Mouse (Mus musculus): ENCODE results near the gene Pitpnc1. TPM values are rescaled to one million over a fixed set of nuclear protein-coding genes. Genes with fewer than 3 reads are reported as not detected.

Gene Pitpnc1
- polyA plus RNA-seq, 1 experiment from 2014 or later: 5.0 TPM

DNA sequence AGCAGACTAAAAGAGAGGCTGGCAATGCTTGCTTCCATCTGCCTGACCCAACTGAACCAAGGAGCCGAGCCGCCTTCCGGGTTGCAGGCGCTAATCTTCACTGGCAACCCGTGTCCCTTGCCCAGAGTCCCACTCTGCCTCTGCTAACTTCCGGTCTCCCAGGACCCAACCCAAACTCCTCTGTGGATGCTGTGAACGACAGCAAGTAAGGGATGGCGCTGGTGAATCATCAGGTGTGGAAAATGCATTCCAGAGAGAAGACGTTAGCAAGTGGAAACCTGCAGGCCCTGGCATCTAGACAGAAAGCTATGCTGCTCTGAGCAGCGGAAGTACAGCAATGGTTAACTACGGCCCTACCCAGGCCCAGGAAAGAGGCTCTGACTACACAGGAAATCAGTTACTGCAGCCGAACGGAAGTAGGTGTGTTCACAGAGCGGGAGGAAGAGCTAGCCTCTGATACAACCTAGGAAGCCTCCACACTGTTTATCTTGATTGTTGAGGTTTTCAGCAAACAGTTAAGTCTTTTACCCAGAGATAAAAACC is 53.4 kb downstream of the Pitpnc1 start:
- no peak overlapping the region for H3K9ac ChIP-seq (ENCODE audit: low read length)
- ATAC-seq (ENCODE audit: low FRiP score, low TSS enrichment) (peak; percentile 73; the same call in 1 of the 2 replicates), DNase-seq (ENCODE audit: low spot score) (peak; percentile 32)
- H3K9me3 ChIP-seq (ENCODE audit: control insufficient read depth, low read length): no peaks in the 10 kb centered on the region
- no peaks in the 10 kb centered on the region for H3K36me3 ChIP-seq (ENCODE audit: control insufficient read depth, insufficient read depth, low read length)
- WGBS: 44% methylated on average over 14 of the region's 14 CpGs
- H3K4me2 ChIP-seq (replicated peaks; ENCODE audit: low read depth): peak overlapping the region; percentile 27; the same call in 1 of the 2 replicates
- H3K4me1 ChIP-seq (replicated peaks; ENCODE audit: control insufficient read depth, insufficient read depth): no peaks in the 10 kb centered on the region
- no peaks in the 10 kb centered on the region for H3K27me3 ChIP-seq (ENCODE audit: control insufficient read depth, insufficient read depth, low read length)
- TF ChIP-seq EP300 (optimal IDR thresholded peaks at IDR 0.05) (no peak), CTCF (IDR thresholded peaks at IDR 0.05; ENCODE audit: low read depth) (no peak)
- 0 out of 2 replicates have a peak overlapping the region, but pooled peaks have one; percentile 4 for H3K4me3 ChIP-seq (ENCODE audit: low read depth, low read length)
- peak overlapping the region; percentile 81 for H3K27ac ChIP-seq (replicated peaks)

DNA sequence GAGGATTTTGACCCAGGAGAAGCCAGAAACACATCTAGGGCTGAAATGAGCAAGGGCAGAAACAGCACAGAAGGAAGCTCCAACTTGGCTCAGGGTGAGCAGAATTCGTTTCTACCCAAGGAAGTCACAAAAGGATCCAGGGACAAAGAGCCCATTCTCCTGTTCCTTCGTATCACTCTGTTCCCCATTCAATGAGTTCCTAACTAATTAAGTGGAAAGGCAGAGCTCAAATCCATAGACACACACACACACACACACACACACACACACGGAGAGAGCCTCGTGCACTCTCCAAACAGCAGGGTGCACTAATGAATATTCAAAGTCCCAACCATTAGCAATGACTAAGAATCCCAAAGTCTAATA is 54.0 kb downstream of the Pitpnc1 start:
- H3K36me3 ChIP-seq (ENCODE audit: control insufficient read depth, insufficient read depth, low read length): no peaks in the 10 kb centered on the region
- H3K4me3 ChIP-seq (ENCODE audit: low read depth, low read length): no peak overlapping the region
- H3K27ac ChIP-seq (replicated peaks): peak overlapping the region; percentile 81
- H3K9me3 ChIP-seq (ENCODE audit: control insufficient read depth, low read length): no peaks in the 10 kb centered on the region
- no peaks in the 10 kb centered on the region for H3K4me1 ChIP-seq (replicated peaks; ENCODE audit: control insufficient read depth, insufficient read depth)
- no peak overlapping the region for H3K4me2 ChIP-seq (replicated peaks; ENCODE audit: low read depth)
- ATAC-seq (ENCODE audit: low FRiP score, low TSS enrichment) (no peak), DNase-seq (ENCODE audit: low spot score) (no peak)
- H3K27me3 ChIP-seq (ENCODE audit: control insufficient read depth, insufficient read depth, low read length): no peaks in the 10 kb centered on the region
- no peak overlapping the region for H3K9ac ChIP-seq (ENCODE audit: low read length)
- no peak for TF ChIP-seq CTCF (IDR thresholded peaks at IDR 0.05; ENCODE audit: low read depth)
- TF ChIP-seq EP300 (optimal IDR thresholded peaks at IDR 0.05): no peak
- 44% methylated on average over 4 of the region's 4 CpGs for WGBS

DNA sequence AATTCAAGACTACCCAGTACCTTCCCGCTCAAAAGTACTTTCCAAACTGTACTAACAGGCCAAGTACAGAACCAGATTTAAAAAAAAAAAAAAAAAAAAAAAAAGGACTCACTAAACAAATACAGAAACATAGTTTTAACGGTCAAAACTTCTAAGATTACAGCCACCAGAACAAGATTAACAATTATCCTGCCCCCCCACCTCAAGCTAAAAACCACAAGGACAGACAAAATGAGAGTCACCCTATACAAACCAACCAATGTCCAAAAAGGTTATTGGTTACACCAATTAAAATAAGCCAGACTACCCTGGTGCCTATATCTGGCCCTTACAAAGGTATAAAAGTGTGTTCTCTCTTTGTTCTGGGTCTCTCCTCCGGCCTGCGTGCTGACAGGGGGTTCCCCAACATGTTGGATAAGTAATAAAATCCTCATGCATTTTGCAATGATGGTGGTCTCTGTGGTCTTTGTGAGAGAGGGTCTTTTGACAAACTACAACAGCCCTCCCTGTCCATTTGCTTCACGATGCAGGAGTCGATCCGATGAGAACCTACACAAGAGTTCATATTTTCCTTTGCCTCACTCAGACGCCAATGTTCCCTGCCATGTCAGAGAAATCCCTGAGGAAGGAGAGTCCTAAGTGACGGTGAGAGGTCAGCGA is 54.5 kb downstream of the Pitpnc1 start:
- Histone ChIP-seq H3K9ac (ENCODE audit: low read length) (no peak overlapping the region), H3K27me3 (ENCODE audit: control insufficient read depth, insufficient read depth, low read length) (no peaks in the 10 kb centered on the region), H3K27ac (replicated peaks) (peak overlapping the region; percentile 81; the same call in 1 of the 2 replicates), H3K4me3 (ENCODE audit: low read depth, low read length) (no peak overlapping the region), H3K4me2 (replicated peaks; ENCODE audit: low read depth) (no peak overlapping the region), H3K9me3 (ENCODE audit: control insufficient read depth, low read length) (no peaks in the 10 kb centered on the region), H3K4me1 (replicated peaks; ENCODE audit: control insufficient read depth, insufficient read depth) (no peaks in the 10 kb centered on the region), H3K36me3 (ENCODE audit: control insufficient read depth, insufficient read depth, low read length) (no peaks in the 10 kb centered on the region)
- WGBS: 84% methylated on average over 10 of the region's 10 CpGs
- DNase-seq (ENCODE audit: low spot score) (no peak), ATAC-seq (ENCODE audit: low FRiP score, low TSS enrichment) (no peak)
- TF ChIP-seq CTCF (IDR thresholded peaks at IDR 0.05; ENCODE audit: low read depth) (no peak), EP300 (optimal IDR thresholded peaks at IDR 0.05) (no peak)

DNA sequence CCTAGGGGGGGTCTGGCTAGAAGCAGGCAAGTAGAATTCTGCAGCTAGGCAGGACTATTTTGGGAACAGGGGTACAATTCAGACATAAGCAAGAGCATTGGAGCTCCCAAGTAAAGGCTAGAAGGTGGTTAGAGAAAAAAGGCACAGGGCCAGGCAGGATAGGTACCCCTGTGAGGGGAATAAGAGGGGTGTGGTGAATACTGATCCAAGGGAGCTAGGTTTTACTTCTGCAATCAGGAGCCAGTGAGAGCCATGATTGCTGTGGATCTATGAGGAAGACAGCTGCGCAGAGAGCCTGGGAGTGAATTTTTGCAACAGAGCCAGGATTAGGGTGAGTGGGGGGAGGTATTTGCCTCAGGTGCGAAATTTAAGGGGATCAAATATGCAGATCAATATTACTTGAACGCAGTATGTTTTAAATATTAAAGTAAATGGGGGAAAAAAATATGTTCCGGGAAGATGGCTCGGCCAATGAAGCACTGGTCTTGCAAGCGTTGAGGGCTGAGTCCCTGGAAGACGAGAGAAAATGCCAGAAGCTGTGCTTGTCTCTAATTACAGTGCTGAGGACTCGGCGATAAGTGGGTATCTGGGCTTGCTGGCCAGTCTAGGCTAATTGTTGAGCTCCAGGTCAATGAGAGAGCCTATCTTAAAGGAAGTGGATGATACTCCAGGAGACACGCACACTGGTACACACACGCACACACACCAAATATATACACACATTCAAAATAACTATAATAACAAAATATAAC is 55.3 kb downstream of the Pitpnc1 start:
- Histone ChIP-seq H3K9me3 (ENCODE audit: control insufficient read depth, low read length) (no peaks in the 10 kb centered on the region), H3K9ac (ENCODE audit: low read length) (no peak overlapping the region), H3K27me3 (ENCODE audit: control insufficient read depth, insufficient read depth, low read length) (no peaks in the 10 kb centered on the region), H3K27ac (replicated peaks) (no peak overlapping the region), H3K4me1 (replicated peaks; ENCODE audit: control insufficient read depth, insufficient read depth) (no peaks in the 10 kb centered on the region), H3K36me3 (ENCODE audit: control insufficient read depth, insufficient read depth, low read length) (no peaks in the 10 kb centered on the region), H3K4me2 (replicated peaks; ENCODE audit: low read depth) (no peak overlapping the region), H3K4me3 (ENCODE audit: low read depth, low read length) (no peak overlapping the region)
- 76% methylated on average over 11 of the region's 11 CpGs for WGBS
- ATAC-seq (ENCODE audit: low FRiP score, low TSS enrichment): no peak
- no peak for TF ChIP-seq CTCF (IDR thresholded peaks at IDR 0.05; ENCODE audit: low read depth)
- TF ChIP-seq EP300 (optimal IDR thresholded peaks at IDR 0.05): no peak
- no peak for DNase-seq (ENCODE audit: low spot score)

DNA sequence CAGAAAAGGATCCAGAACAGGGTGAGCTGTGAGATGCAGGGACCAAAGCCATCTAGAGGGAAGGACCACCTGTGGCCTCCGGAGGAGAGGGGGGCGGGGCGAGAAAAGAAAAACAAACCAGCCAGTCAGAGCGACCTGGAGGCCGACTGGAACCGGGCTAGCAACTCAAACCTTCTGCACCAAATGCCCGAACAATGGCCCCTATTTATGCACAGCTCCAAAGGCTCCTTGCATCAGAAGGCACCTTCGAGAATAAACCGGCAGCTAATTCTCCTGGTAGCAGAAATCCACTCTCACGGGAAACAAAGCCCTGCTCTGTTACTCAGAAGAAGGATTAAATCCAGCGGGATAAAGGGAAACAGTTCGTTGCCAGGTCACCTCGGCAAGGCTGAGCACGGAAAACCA is 57.2 kb downstream of the Pitpnc1 start:
- Histone ChIP-seq H3K4me3 (ENCODE audit: low read depth, low read length) (peak overlapping the region; percentile 4; the same call in 1 of the 2 replicates), H3K4me2 (replicated peaks; ENCODE audit: low read depth) (peak overlapping the region; percentile 49), H3K27me3 (ENCODE audit: control insufficient read depth, insufficient read depth, low read length) (no peaks in the 10 kb centered on the region), H3K4me1 (replicated peaks; ENCODE audit: control insufficient read depth, insufficient read depth) (no peaks in the 10 kb centered on the region), H3K27ac (replicated peaks) (0 out of 2 replicates have a peak overlapping the region, but pooled peaks have one; percentile 19), H3K9me3 (ENCODE audit: control insufficient read depth, low read length) (no peaks in the 10 kb centered on the region), H3K9ac (ENCODE audit: low read length) (no peak overlapping the region; the same call in 1 of the 2 replicates), H3K36me3 (ENCODE audit: control insufficient read depth, insufficient read depth, low read length) (no peaks in the 10 kb centered on the region)
- WGBS: 5% methylated on average over 14 of the region's 14 CpGs
- ATAC-seq (ENCODE audit: low FRiP score, low TSS enrichment) (peak; percentile 67; the same call in 1 of the 2 replicates), DNase-seq (ENCODE audit: low spot score) (peak; percentile 65)
- TF ChIP-seq CTCF (IDR thresholded peaks at IDR 0.05; ENCODE audit: low read depth): no peak
- TF ChIP-seq EP300 (optimal IDR thresholded peaks at IDR 0.05): no peak

Data from stomach, postnatal 0 days (tissue).